Mouse (Mus musculus): ENCODE data around the gene Nhlh2. TPM values are rescaled to one million over a fixed set of nuclear protein-coding genes. Genes with fewer than 3 reads are reported as not detected.

Gene Nhlh2
- total and polyA plus RNA-seq, 3 experiments = not detected

- DNase-seq = no peak
These were observed 15.1 kb downstream of the Nhlh2 start for GRCm38 (mm10) chr3:102024981-102025451.

DNA sequence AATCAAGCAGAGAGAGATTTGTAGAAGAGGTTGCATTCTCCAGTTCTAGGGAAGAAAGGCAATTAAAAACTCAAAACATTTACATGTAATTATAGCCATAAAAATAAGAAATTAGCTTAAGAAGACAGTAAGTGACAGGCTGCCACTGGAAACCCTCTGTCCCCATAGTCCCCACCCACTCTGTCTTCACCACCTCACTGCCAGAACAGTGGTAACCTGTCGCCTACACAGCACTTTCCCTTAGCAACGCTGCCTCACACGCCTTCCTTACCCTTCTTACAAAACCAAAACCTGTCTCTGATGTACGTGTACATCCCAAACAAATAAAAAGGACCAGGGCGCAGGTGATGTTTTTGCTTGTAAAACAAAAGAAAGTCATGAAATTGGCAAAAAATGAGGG lies 15.8 kb downstream of the Nhlh2 start:
- DNase-seq = no peak

GRCm38 (mm10) chr3:102027880-102028279 lies 18.0 kb downstream of the Nhlh2 start:
- DNase-seq = no peak

- no peak for DNase-seq
These were observed 27.9 kb downstream of the Nhlh2 start for GRCm38 (mm10) chr3:102037806-102038205.

GRCm38 (mm10) chr3:102038608-102039007 lies 28.7 kb downstream of the Nhlh2 start:
- DNase-seq = no peak

GRCm38 (mm10) chr3:102041632-102042031 lies 31.8 kb downstream of the Nhlh2 start:
- DNase-seq = no peak

GRCm38 (mm10) chr3:102045071-102045470 lies 35.2 kb downstream of the Nhlh2 start:
- peak; percentile 14 for DNase-seq

DNA sequence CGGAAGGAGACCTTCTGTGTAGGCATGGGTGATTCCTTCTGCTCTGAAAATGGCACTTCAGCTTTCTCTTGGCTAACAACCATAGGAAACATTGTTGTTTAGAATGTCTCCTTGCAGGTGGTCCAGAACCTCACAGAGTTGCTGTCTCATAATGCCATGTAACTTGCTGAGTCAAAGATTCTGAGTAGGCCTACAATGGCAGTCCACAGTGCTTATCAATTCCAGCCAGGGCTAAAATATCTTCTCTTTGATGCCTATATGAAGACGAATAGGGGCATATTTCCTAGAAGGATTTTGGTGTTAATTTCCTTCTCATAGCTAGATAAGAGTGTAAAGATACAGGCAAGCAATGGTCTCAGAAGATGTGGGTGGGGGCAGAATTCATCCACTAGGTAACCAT lies 37.7 kb downstream of the Nhlh2 start:
- DNase-seq = no peak

DNA sequence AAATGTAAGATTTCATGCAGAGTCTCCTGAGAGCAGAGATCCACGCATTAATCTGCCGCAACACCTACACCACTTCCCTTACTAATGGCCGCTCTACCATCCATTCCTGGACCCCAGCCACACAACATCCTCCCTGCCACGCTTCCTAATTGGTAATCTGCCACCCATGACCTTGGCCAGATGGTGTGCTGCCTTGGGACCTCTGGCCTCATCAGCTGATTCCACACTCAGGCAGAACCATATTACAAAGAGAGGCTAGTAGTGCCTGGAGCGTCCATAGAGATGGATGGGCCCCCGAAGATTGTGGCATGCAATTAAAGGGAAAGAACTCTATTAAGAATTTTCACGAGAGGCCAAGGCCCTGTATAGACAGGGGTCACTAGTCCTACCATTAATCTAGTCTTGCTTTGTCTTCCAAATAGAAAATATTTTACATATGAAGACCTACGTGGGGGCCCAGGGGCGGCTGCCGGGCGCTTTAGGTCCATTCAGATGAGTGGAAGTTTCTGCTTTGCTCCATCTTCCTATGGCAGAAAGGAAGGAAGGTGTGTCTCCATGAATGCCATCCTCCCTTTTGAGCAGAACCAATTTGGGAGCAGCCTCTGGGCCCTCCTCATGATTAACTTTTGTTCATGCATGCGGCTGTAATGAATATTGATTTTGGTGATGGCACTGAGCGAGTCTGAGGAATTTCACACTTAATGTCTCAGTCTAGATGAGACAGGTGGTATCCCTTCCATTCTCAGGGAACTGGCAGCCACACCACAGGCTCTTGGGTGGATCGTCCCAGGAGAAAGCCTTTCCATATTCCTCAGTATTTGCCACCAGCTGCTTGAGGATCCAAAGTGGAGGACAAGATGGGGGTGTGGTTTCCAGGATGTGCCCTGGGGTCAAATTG lies 39.6 kb downstream of the Nhlh2 start:
- DNase-seq = no peak

DNA sequence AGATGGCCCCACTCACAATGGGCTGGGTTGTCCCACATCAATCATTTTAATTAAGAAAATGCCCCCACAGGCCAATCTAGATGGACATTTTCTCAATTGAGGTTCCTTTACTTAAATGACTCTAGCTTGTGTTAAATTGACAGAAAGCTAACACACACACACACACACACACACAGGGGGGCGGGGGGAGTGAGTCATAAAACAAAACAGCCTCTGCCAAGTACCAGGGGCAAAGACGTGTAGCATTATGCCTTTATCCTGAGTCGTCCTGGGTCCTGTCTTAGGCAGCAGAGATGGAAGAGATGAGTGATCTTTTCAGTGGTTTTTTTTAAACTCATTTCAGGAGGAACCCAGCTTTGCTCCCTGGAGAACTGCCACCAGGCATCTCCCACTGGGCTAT lies 42.2 kb downstream of the Nhlh2 start:
- no peak for DNase-seq

DNA sequence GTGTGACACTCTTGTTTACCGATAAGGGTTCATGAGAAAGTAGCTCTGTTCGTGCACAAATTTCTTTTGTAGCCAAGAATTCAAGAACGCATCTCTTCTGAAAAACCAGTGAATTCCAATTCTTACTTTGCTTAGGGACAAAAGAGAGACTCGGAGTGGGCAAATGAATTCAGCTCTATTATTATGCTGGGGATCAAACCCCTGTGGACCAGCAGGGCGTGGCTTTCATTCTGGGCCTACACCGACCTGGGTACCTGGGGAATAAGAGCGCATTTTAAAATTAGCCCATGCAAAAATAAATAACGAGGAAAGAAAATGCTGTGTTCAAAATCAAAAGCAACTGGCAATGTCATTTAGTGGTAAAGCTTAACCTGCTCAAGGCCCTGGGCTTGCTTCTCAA lies 43.4 kb downstream of the Nhlh2 start:
- no peak for DNase-seq

DNA sequence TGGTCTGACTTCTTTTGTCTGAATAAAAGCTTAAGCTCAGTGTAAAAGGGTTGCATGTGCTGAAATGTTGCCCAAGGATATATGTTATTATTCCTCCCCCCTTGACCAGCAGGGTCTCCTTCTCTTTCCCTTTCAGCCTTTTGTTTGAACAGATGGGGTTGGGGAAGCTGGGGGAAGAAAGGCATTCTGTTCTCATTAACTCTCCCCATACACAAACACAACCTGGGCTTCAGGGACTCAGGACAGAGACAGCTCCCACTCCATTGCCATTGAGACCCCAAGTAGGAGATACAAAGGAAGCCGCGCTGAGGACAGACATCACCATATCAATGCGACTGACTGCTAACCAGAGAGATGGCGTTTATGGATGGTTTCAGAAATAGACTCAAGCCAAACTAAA lies 46.0 kb downstream of the Nhlh2 start:
- DNase-seq = no peak

- no peak for DNase-seq
These were observed 50.2 kb downstream of the Nhlh2 start for GRCm38 (mm10) chr3:102060065-102060464.

DNA sequence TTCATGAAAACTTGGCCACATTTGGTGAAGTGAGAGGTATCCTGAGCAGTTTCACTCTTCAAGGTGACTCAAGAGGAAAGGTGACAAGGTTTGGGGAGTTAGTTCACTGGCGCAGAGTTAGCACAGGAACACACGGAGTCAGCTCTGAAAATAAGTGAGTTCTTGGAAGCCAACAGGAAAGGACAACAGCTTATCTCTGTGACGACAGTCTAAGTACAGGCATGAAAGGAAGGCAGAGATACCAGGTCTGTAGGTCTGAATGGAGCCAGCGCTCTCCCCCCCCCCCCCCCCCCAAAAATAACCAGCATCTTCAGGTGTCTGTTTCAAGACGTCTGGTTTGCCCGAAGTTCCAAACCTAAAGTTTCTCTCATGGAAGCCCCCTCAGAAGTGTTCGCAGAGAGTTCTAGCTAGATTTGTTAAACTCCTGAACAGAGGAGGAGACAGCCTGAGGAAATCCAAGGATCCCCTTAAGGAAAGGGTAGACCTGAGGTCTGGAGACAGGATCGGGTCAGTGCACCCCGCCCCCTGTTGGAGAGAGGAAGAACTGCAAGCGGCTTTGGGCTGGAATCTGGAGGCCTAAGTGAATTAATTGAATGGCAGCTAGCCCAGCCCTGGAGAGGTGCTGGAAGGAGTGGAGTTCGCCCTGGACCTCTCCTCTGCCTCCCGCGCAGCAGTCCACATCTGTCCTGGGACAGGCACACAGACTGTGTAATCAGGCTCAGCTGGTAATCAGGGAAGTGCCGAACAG lies 52.2 kb downstream of the Nhlh2 start:
- DNase-seq = peak; percentile 76

- DNase-seq = no peak
These were observed 52.8 kb downstream of the Nhlh2 start for GRCm38 (mm10) chr3:102062671-102063010.

DNA sequence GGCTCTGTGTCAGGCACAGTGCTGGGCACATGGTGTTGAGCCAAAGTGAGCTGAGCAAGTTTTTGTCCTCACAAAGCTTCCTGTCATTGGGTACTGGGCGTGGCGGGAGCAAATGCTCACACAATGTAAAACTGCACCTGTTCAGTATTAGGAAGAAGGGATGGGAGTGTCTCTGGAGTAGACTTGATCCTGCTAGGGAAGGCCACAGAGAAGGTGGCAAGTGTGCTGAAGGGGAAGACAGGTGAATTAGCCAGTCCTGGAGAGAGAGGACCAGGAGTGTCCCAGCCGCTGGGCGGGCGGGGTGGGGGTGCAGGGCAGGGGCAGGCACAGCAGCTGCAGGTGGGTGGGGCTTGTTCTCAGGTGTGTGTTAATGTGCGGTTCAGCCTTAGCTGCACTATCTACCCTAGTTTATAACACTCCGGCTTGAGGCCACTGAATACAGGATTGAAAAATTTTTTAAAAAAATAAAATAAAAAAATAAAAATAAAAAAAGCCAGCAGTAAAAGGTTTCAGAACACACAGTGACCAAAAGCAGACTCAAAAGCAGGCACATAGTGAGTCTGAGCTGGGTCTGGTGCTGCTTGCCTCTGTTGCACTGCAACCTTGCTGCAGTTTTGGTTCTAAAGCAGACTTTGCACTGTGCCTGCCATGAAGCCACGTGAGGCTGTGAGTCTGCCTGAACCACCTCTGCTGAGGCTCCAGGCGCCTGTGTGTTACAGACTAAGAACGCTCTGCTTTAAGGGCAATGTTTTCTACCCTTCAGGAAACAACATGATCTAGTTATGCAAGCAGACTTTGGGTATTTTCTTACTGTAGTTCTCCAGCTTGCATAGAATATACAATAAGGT lies 53.6 kb downstream of the Nhlh2 start:
- DNase-seq = no peak

DNA sequence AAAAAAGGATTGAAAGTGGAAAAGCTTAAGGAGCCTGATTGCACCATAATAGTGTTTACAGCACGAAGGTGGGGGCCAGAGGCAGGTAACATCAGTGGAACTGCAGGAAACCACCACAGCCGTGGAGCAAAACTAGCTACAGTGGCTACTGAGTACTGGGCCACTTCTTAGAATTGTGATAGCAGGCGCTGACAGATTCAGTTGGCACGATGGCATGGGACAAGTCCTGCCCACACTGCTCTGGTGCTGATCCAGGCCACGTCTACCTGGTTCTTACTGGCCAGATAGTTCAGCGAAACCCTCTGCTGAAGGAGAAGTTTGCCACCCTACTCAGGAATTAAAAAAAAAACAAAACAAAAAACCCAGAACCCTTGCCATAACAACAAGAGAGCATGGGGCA lies 54.7 kb downstream of the Nhlh2 start:
- no peak for DNase-seq

Other genes starting within 250 kb of the Nhlh2 start
- 1 to 10 TPM in 1 of 2 experiments, under 1 TPM in 1; 0.23 to 1.2 TPM for gene Mab21l3, start 161.1 kb upstream of the Nhlh2 start, total RNA-seq (2021)
- gene Mab21l3, start 161.1 kb upstream of the Nhlh2 start, polyA plus RNA-seq (2012; rRNA removed) = 0.33 and 0.42 TPM in 2 replicates
- gene Slc22a15, start 85.6 kb upstream of the Nhlh2 start, total RNA-seq (2021) = 10 to 100 TPM; 11.3 to 12.1 TPM
- gene Slc22a15, start 85.6 kb upstream of the Nhlh2 start, polyA plus RNA-seq (2012; rRNA removed) = 6.5 and 6.9 TPM in 2 replicates
- gene Casq2, start 76.3 kb downstream of the Nhlh2 start, total RNA-seq (2021) = 1 to 10 TPM; 1.7 to 2.0 TPM
- 0.11 and 0.12 TPM in 2 replicates for gene Casq2, start 76.3 kb downstream of the Nhlh2 start, polyA plus RNA-seq (2012; rRNA removed)
- gene Vangl1, start 194.6 kb downstream of the Nhlh2 start, total RNA-seq (2021) = 10 to 100 TPM; 33.2 to 33.4 TPM
- gene Vangl1, start 194.6 kb downstream of the Nhlh2 start, polyA plus RNA-seq (2012; rRNA removed) = 19.4 and 27.3 TPM in 2 replicates

All from adrenal gland, adult 2 months (tissue).